Mouse (Mus musculus): Measurements from ENCODE around the gene Rpap3. TPM values are rescaled to one million over a fixed set of nuclear protein-coding genes. Genes with fewer than 3 reads are reported as not detected.

Gene Rpap3
- polyA plus RNA-seq, 1 experiment from 2014 or later: 11.8 TPM

DNA sequence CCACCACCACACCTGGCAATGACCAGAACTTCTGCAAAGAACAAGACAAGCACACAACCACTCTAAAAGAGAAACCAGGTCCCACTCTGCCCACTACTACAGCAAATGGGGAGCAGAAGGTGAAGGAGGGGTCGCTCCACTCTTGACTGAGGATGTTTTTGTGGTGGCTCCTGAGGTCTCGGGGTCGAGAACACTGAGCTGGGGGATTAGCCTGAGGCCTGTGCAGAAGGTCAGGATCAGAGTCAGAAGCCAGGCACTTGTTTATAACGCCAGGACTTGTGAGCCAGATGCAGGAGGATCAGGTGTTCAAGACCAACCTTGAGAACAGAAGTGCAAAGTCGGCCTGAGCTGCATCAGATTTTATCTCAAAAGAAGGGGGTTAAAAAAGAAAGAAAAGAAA is 21.9 kb upstream of the Rpap3 start:
- no peak for ATAC-seq
- Histone ChIP-seq H3K27me3 (replicated peaks; ENCODE audit: control insufficient read depth, insufficient read depth, low read length) (no peaks in the 10 kb centered on the region), H3K4me2 (replicated peaks; ENCODE audit: low read depth) (no peak overlapping the region), H3K4me3 (ENCODE audit: low read depth, low read length) (no peak overlapping the region), H3K36me3 (ENCODE audit: control insufficient read depth, insufficient read depth) (no peaks in the 10 kb centered on the region), H3K27ac (ENCODE audit: low read depth, low read length) (no peak overlapping the region), H3K9me3 (ENCODE audit: control insufficient read depth) (no peaks in the 10 kb centered on the region), H3K9ac (ENCODE audit: low read depth, low read length) (no peak overlapping the region), H3K4me1 (replicated peaks; ENCODE audit: control insufficient read depth, insufficient read depth, low read length) (no peaks in the 10 kb centered on the region)
- TF ChIP-seq CTCF (IDR thresholded peaks at IDR 0.05; ENCODE audit: low read depth): no peak
- WGBS: 77% methylated on average over 5 of the region's 5 CpGs

DNA sequence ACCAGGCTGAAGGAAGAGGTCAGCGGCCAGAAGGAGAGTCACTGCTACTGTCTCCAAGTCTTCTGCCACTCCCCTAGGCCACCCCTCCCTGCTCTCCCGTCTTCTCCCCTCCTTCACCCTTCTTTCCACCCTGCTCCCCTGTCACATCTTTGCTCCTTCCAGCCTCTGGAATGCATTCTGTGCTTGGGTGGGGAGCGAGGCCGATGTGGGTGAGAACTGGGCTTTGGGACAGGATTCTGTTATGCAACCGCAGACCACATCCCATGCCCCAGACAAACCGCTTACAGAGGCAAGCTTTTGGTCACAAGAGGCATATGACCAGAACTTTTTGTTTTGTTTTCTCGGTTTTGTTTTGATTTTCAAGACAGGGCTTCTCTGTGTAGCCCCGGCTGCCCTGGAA is 21.4 kb upstream of the Rpap3 start:
- no peaks in the 10 kb centered on the region for H3K4me1 ChIP-seq (replicated peaks; ENCODE audit: control insufficient read depth, insufficient read depth, low read length)
- H3K36me3 ChIP-seq (ENCODE audit: control insufficient read depth, insufficient read depth): no peaks in the 10 kb centered on the region
- no peak for ATAC-seq
- H3K27me3 ChIP-seq (replicated peaks; ENCODE audit: control insufficient read depth, insufficient read depth, low read length): no peaks in the 10 kb centered on the region
- no peak overlapping the region for H3K4me3 ChIP-seq (ENCODE audit: low read depth, low read length)
- H3K27ac ChIP-seq (ENCODE audit: low read depth, low read length): no peak overlapping the region
- no peak for TF ChIP-seq CTCF (IDR thresholded peaks at IDR 0.05; ENCODE audit: low read depth)
- H3K4me2 ChIP-seq (replicated peaks; ENCODE audit: low read depth): no peak overlapping the region
- 67% methylated on average over 8 of the region's 8 CpGs for WGBS
- no peak overlapping the region for H3K9ac ChIP-seq (ENCODE audit: low read depth, low read length)
- H3K9me3 ChIP-seq (ENCODE audit: control insufficient read depth): no peaks in the 10 kb centered on the region

DNA sequence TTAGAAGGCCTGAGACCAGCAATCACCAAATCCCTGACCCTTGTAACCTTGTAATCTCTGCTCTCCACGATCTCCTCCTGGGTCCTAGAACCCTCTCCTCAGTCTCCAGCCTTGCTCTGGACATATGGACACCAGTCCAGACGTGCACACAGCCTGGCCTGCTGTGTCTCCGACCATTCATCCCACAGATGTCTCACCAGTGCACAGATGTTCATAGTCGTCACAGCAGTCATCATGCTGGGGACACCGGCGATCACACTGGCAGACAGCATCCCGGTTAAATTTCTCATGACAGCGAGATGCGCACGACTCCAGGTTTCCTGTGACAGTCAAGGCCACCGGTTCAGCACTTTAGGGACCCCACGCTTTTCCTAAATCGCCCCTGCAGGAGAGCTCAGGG is 20.7 kb upstream of the Rpap3 start:
- H3K27me3 ChIP-seq (replicated peaks; ENCODE audit: control insufficient read depth, insufficient read depth, low read length): no peaks in the 10 kb centered on the region
- no peak overlapping the region for H3K4me2 ChIP-seq (replicated peaks; ENCODE audit: low read depth)
- no peak overlapping the region for H3K9ac ChIP-seq (ENCODE audit: low read depth, low read length)
- no peaks in the 10 kb centered on the region for H3K9me3 ChIP-seq (ENCODE audit: control insufficient read depth)
- WGBS: 85% methylated on average over 13 of the region's 13 CpGs
- H3K4me3 ChIP-seq (ENCODE audit: low read depth, low read length): no peak overlapping the region
- no peak for ATAC-seq
- no peak for TF ChIP-seq CTCF (IDR thresholded peaks at IDR 0.05; ENCODE audit: low read depth)
- H3K27ac ChIP-seq (ENCODE audit: low read depth, low read length): no peak overlapping the region
- H3K4me1 ChIP-seq (replicated peaks; ENCODE audit: control insufficient read depth, insufficient read depth, low read length): no peaks in the 10 kb centered on the region
- no peaks in the 10 kb centered on the region for H3K36me3 ChIP-seq (ENCODE audit: control insufficient read depth, insufficient read depth)

DNA sequence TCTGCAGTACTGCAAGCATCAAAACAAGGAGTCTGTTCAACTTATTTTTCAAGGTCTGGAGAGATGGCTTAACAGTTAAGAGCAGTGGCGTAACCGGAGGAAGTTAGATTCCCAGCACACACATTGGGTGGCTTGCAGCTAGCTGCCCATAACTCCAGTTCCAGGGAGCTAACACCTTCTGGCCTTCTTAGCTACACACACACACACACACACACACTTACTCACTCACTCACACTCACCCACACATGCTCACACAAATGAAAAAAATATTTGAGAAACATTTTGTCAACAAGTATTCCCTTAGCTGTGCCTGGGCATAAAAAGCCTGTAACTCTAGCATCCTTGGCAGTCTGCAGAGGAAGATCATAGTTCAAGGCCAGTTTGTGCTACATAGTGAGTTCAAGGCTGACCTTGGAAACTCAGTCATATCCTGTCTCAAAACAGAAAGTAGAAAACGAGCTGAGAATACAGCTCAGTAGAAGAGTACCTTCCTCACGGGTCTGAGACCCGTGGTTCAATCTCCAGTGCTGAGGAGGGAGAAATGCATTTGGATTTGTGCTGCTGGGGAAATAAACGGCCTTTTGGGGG is 19.7 kb upstream of the Rpap3 start:
- no peak for TF ChIP-seq CTCF (IDR thresholded peaks at IDR 0.05; ENCODE audit: low read depth)
- H3K36me3 ChIP-seq (ENCODE audit: control insufficient read depth, insufficient read depth): no peaks in the 10 kb centered on the region
- WGBS: 68% methylated on average over 6 of the region's 6 CpGs
- no peak overlapping the region for H3K4me2 ChIP-seq (replicated peaks; ENCODE audit: low read depth)
- H3K9ac ChIP-seq (ENCODE audit: low read depth, low read length): no peak overlapping the region
- ATAC-seq: no peak
- no peaks in the 10 kb centered on the region for H3K4me1 ChIP-seq (replicated peaks; ENCODE audit: control insufficient read depth, insufficient read depth, low read length)
- no peaks in the 10 kb centered on the region for H3K27me3 ChIP-seq (replicated peaks; ENCODE audit: control insufficient read depth, insufficient read depth, low read length)
- H3K4me3 ChIP-seq (ENCODE audit: low read depth, low read length): no peak overlapping the region
- no peaks in the 10 kb centered on the region for H3K9me3 ChIP-seq (ENCODE audit: control insufficient read depth)
- H3K27ac ChIP-seq (ENCODE audit: low read depth, low read length): no peak overlapping the region

DNA sequence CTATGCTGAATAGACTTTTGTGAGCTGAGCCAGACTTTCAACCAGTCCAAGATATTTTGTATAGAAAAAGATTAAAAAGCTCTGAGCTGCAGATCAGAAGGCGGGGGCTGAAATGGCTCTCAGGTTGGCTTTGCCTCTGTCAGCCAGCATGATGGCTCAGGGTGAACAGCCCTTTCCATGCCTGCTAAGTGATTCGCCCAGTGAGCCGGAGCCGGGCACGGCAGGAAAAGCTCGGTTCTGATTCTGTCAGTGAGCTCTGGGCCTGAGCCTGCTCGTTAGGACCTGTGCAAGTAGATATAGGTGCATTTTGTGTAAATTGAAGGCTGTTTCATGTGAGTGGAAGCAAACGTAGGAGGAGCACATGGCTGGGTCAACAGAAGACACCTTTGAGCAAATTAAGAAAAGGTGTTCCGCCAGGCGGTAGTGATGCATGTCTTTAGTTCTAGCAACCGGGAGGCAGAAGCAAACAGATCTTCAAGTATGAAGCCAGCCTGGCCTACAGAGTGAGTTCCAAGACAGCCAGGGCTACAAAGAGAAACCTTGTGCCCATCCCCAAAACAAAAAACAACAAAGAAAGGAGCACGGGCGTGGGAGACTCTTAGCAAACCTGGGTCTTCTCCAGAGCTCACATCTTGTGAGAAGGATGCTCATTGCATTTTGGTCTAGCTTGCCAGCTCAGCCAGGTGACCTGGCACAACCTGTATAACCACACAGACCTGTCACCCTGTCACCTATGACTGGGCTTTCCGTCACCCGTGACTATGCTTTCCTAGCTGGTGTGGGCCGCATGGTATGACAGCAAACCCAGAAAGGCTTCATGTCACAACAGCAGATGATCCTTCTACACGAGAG is 18.9 kb upstream of the Rpap3 start:
- H3K27me3 ChIP-seq (replicated peaks; ENCODE audit: control insufficient read depth, insufficient read depth, low read length): no peaks in the 10 kb centered on the region
- no peak for ATAC-seq
- no peaks in the 10 kb centered on the region for H3K9me3 ChIP-seq (ENCODE audit: control insufficient read depth)
- H3K9ac ChIP-seq (ENCODE audit: low read depth, low read length): no peak overlapping the region
- no peaks in the 10 kb centered on the region for H3K36me3 ChIP-seq (ENCODE audit: control insufficient read depth, insufficient read depth)
- H3K4me1 ChIP-seq (replicated peaks; ENCODE audit: control insufficient read depth, insufficient read depth, low read length): no peaks in the 10 kb centered on the region
- WGBS: 82% methylated on average over 17 of the region's 17 CpGs
- H3K4me2 ChIP-seq (replicated peaks; ENCODE audit: low read depth): no peak overlapping the region
- no peak overlapping the region for H3K4me3 ChIP-seq (ENCODE audit: low read depth, low read length)
- no peak for TF ChIP-seq CTCF (IDR thresholded peaks at IDR 0.05; ENCODE audit: low read depth)
- H3K27ac ChIP-seq (ENCODE audit: low read depth, low read length): no peak overlapping the region

DNA sequence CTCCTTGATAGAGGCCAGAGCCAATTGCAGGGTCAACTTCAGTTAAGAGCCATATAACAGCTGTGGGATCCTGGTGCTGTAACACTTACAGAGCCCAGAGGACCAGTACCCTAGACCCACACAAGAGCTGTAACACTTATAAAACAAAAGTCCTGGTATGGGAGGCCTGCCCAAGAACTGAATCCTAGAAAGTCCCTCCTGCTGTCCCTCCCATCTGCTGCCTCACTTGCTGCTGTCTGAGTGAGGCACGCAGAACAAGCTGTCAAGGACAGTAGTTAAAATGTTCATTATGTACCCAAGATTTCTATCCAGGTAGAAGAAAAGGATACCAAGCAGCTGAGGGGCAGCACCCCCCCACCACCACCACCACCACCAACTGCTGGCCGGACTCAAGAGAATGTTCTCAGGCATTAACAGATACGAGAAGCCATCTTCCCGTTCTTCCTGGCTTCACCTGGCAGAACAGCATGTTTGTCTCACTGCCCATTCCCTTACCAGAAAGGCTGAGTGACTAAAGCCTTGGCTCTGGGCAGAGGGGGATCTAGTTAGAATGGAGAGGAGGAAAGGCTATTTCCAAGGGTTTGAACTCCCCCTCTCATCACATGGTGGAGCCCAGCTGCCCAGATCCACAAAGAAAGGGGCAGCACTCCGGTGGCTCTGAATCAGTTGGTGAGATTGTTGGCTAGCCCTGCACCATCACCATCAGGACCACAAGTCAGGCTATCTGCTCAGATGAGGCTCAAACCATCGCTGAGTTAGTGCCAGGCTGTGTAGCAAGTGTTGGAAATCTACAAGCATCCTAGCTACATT is 18.1 kb upstream of the Rpap3 start:
- Histone ChIP-seq H3K27ac (ENCODE audit: low read depth, low read length) (no peak overlapping the region), H3K9ac (ENCODE audit: low read depth, low read length) (no peak overlapping the region), H3K36me3 (ENCODE audit: control insufficient read depth, insufficient read depth) (no peaks in the 10 kb centered on the region), H3K4me2 (replicated peaks; ENCODE audit: low read depth) (no peak overlapping the region), H3K27me3 (replicated peaks; ENCODE audit: control insufficient read depth, insufficient read depth, low read length) (no peaks in the 10 kb centered on the region), H3K4me1 (replicated peaks; ENCODE audit: control insufficient read depth, insufficient read depth, low read length) (no peaks in the 10 kb centered on the region), H3K4me3 (ENCODE audit: low read depth, low read length) (no peak overlapping the region), H3K9me3 (ENCODE audit: control insufficient read depth) (no peaks in the 10 kb centered on the region)
- TF ChIP-seq CTCF (IDR thresholded peaks at IDR 0.05; ENCODE audit: low read depth): no peak
- 88% methylated on average over 6 of the region's 6 CpGs for WGBS
- no peak for ATAC-seq

Data from intestine, postnatal 0 days (tissue).